Mouse (Mus musculus) neural tube, embryonic 14.5 days (tissue): ENCODE results near the gene Csde1. TPM values are rescaled to one million over a fixed set of nuclear protein-coding genes. Genes with fewer than 3 reads are reported as not detected.

ENCODE experiments used
- ATAC-seq: fragments of 200-750 bp; cut with Nextera tagmentation; 2 replicates; pipeline ENCODE4 v1.8.0; 2017; ENCODE audit warnings: low read depth, mild to moderate bottlenecking, moderate TSS enrichment, moderate library complexity
- H3K27ac ChIP-seq: fragments of 300-500 bp; sonication (generic); 2 replicates; pipeline ENCODE4 v1.5.1; 2014; ENCODE audit warnings: low read depth, mild to moderate bottlenecking, control low read depth, low read length, moderate library complexity, mixed read lengths
- H3K27me3 ChIP-seq: fragments of 300-500 bp; sonication (generic); 2 replicates; pipeline ENCODE4 v1.6.1; 2014; ENCODE audit warnings: low read length; ENCODE audit not compliant: control insufficient read depth, insufficient read depth
- H3K36me3 ChIP-seq: fragments of 300-500 bp; sonication (generic); 2 replicates; pipeline ENCODE4 v1.6.1; 2014; ENCODE audit warnings: low read length, mixed read lengths; ENCODE audit not compliant: control insufficient read depth, insufficient read depth
- H3K4me1 ChIP-seq: fragments of 300-500 bp; sonication (generic); 2 replicates; pipeline ENCODE4 v1.6.1; 2014; ENCODE audit warnings: low read length; ENCODE audit not compliant: control insufficient read depth, insufficient read depth
- H3K4me2 ChIP-seq: fragments of 300-500 bp; sonication (generic); 2 replicates; pipeline ENCODE4 v1.6.1; 2014; ENCODE audit warnings: mild to moderate bottlenecking, low read depth, low read length, control low read depth
- H3K4me3 ChIP-seq: fragments of 300-500 bp; sonication (generic); 2 replicates; pipeline ENCODE4 v1.5.1; 2014; ENCODE audit warnings: low read depth, low read length, control low read depth, mixed read lengths
- H3K9ac ChIP-seq: fragments of 300-500 bp; sonication (generic); replicated peaks from 2 replicates; pipeline ENCODE4 v1.6.1; 2014; ENCODE audit warnings: low read depth, mild to moderate bottlenecking, control low read depth, low read length, mixed read lengths
- H3K9me3 ChIP-seq: fragments of 300-500 bp; sonication (generic); 2 replicates; pipeline ENCODE4 v1.6.1; 2016; ENCODE audit warnings: low read length; ENCODE audit not compliant: control insufficient read depth
- WGBS: fragments of 180-500 bp; shearing (Covaris S2); extraction: QIAGEN DNeasy Blood & Tissue Kit; methylation state at CpG from one replicate; pipeline ENCODE4 v1.1.7; 2014; 5-methylcytosine and 5-hydroxymethylcytosine counted together
- polyA plus RNA-seq: library from polyadenylated mRNA; unstranded; fragments of >200 nt; fragmentation: Nextera tagmentation; extraction: Ambion mirVana; gene quantifications from 2 replicates; pipeline ENCODE4 v1.2.1, GENCODE M21; 2014

The Csde1 gene
- polyA plus RNA-seq, 1 experiment from 2014 or later, result 498 TPM

GRCm38 (mm10) chr3:102995605-102996321 is 24.5 kb upstream of the Csde1 start, which contains the start of gene Sike1:
Gene Sike1, plus strand, starts transcription at chr3:102995708.
- Histone ChIP-seq H3K36me3 (peaks cover 14% of the 10 kb centered on the region; the same call in 1 of the 2 replicates), H3K4me3 (peak within 1 kb of the TSS; percentile 69), H3K27ac (peak within 1 kb of the TSS; percentile 85), H3K4me1 (peaks cover 6% of the 10 kb centered on the region; the same call in 1 of the 2 replicates), H3K9ac (peak within 1 kb of the TSS; percentile 89), H3K27me3 (no peaks in the 10 kb centered on the region), H3K4me2 (peak within 1 kb of the TSS; percentile 49), H3K9me3 (no peaks in the 10 kb centered on the region)
- WGBS, result under 1% methylated on average over 60 of the region's 60 CpGs
- ATAC-seq, result peak; percentile 99

DNA sequence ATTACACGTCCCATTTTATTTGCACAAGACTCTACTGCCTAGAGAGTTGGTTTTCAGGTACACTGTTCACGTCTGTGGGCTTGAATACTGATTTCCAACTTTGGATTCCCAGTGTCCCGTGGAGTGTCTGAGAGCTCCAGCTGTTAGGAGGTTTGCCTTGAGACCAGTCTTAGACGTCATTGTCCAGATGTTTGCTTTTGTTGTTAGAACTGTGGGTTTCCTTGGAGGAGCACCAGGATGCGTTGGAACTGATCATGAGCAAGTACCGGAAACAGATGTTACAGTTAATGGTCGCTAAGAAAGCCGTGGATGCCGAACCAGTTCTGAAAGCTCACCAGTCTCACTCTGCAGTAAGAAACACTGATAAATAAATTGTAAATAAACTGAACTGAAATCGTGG is 23.2 kb upstream of the Csde1 start:
- no peaks in the 10 kb centered on the region for H3K27me3 ChIP-seq
- no peak overlapping the region for H3K4me2 ChIP-seq
- H3K4me1 ChIP-seq, result peaks cover 6% of the 10 kb centered on the region; the same call in 1 of the 2 replicates
- H3K36me3 ChIP-seq, result peaks cover 20% of the 10 kb centered on the region; the same call in 1 of the 2 replicates
- H3K9me3 ChIP-seq, result no peaks in the 10 kb centered on the region
- H3K9ac ChIP-seq, result no peak overlapping the region
- 72% methylated on average over 10 of the region's 10 CpGs for WGBS
- H3K27ac ChIP-seq, result no peak overlapping the region
- ATAC-seq, result no peak
- H3K4me3 ChIP-seq, result no peak overlapping the region

GRCm38 (mm10) chr3:102997591-102997990 is 22.6 kb upstream of the Csde1 start:
- H3K4me3 ChIP-seq, result no peak overlapping the region
- H3K27me3 ChIP-seq, result no peaks in the 10 kb centered on the region
- peaks cover 6% of the 10 kb centered on the region; the same call in 1 of the 2 replicates for H3K4me1 ChIP-seq
- H3K36me3 ChIP-seq, result peaks cover 21% of the 10 kb centered on the region; the same call in 1 of the 2 replicates
- 69% methylated on average over 3 of the region's 3 CpGs for WGBS
- H3K9me3 ChIP-seq, result no peaks in the 10 kb centered on the region
- no peak overlapping the region for H3K9ac ChIP-seq
- no peak overlapping the region for H3K4me2 ChIP-seq
- H3K27ac ChIP-seq, result no peak overlapping the region
- no peak for ATAC-seq

GRCm38 (mm10) chr3:103001595-103001994 is 18.6 kb upstream of the Csde1 start:
- H3K4me2 ChIP-seq, result no peak overlapping the region
- H3K27me3 ChIP-seq, result no peaks in the 10 kb centered on the region
- H3K9me3 ChIP-seq, result no peaks in the 10 kb centered on the region
- ATAC-seq, result no peak
- H3K4me3 ChIP-seq, result no peak overlapping the region
- H3K4me1 ChIP-seq, result peaks cover 1% of the 10 kb centered on the region; the same call in 1 of the 2 replicates
- H3K9ac ChIP-seq, result no peak overlapping the region
- no peak overlapping the region for H3K27ac ChIP-seq
- WGBS, result 95% methylated on average over 7 of the region's 7 CpGs
- peaks cover 42% of the 10 kb centered on the region; the same call in 1 of the 2 replicates for H3K36me3 ChIP-seq

DNA sequence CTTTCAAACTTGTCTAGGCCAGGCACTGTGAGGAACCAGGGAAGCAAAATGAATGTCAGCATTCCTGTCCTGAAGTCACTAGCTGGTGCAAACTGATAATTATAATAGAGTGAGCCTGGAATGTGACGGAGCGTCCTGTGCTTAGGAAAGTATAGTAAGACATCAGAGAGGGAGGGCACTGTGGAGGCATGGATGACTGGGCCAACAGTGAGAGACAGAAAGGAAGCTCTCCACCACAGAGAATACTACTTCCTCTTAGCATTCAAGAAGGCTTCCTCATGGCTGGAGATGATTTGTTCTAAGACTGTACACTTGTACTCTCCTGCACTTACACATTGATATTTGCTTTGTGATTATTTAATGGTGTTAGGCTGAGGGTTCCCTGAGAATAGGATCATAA is 2.9 kb upstream of the Csde1 start:
- no peak overlapping the region for H3K4me3 ChIP-seq
- H3K4me2 ChIP-seq, result no peak overlapping the region
- no peak for ATAC-seq
- peaks cover 4% of the 10 kb centered on the region; the same call in 1 of the 2 replicates for H3K4me1 ChIP-seq
- H3K9me3 ChIP-seq, result no peaks in the 10 kb centered on the region
- no peaks in the 10 kb centered on the region for H3K36me3 ChIP-seq
- H3K9ac ChIP-seq, result no peak overlapping the region
- H3K27me3 ChIP-seq, result 0 out of 2 replicates have a peak, but pooled peaks cover 2% of the 10 kb centered on the region
- WGBS, result 83% methylated on average over 2 of the region's 2 CpGs
- H3K27ac ChIP-seq, result no peak overlapping the region

DNA sequence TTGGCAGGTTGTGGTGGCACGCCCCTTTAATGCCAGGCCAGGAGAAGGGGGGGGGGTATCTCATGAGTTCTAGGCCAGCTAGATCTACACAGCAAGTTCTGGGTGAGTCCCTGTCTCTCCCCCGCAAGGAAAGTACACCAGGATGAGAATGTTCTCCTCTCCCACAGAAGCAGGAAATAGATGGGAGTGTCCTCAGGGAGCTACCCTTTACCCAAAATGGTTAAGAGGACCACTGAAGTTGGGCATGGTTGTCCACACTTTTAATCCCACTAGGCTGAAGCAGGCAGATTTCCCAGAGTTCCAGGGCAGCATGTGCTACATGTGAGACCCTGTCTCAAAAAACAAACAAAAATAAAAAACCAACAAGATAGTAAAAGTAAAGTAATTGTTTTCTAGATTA is 764 bp upstream of the Csde1 start:
- peaks cover 7% of the 10 kb centered on the region; the same call in 1 of the 2 replicates for H3K4me1 ChIP-seq
- no peak for ATAC-seq
- H3K9ac ChIP-seq, result no peak overlapping the region
- peak overlapping the region; percentile 45 for H3K4me2 ChIP-seq
- no peaks in the 10 kb centered on the region for H3K9me3 ChIP-seq
- H3K27me3 ChIP-seq, result 0 out of 2 replicates have a peak, but pooled peaks cover 2% of the 10 kb centered on the region
- H3K36me3 ChIP-seq, result no peaks in the 10 kb centered on the region
- 93% methylated on average over 2 of the region's 2 CpGs for WGBS
- peak overlapping the region; percentile 89; the same call in 1 of the 2 replicates for H3K4me3 ChIP-seq
- H3K27ac ChIP-seq, result no peak overlapping the region; the same call in 1 of the 2 replicates

- Histone ChIP-seq H3K27me3 (0 out of 2 replicates have a peak, but pooled peaks cover 2% of the 10 kb centered on the region), H3K9ac (peak overlapping the region; percentile 99), H3K4me1 (peaks cover 7% of the 10 kb centered on the region; the same call in 1 of the 2 replicates), H3K9me3 (no peaks in the 10 kb centered on the region), H3K36me3 (no peaks in the 10 kb centered on the region), H3K4me3 (peak overlapping the region; percentile 89), H3K4me2 (peak overlapping the region; percentile 64), H3K27ac (peak overlapping the region; percentile 99)
- peak; percentile 95 for ATAC-seq
- 0% methylated on average over 36 of the region's 37 CpGs for WGBS
Observed at GRCm38 (mm10) chr3:103020943-103021638, 865 bp downstream of the Csde1 start.

- H3K4me2 ChIP-seq, result no peak overlapping the region
- 95% methylated on average over 1 of the region's 1 CpGs for WGBS
- ATAC-seq, result no peak
- no peak overlapping the region for H3K27ac ChIP-seq
- H3K9ac ChIP-seq, result no peak overlapping the region
- no peak overlapping the region for H3K4me3 ChIP-seq
- H3K4me1 ChIP-seq, result peaks cover 7% of the 10 kb centered on the region; the same call in 1 of the 2 replicates
- peaks cover 6% of the 10 kb centered on the region; the same call in 1 of the 2 replicates for H3K36me3 ChIP-seq
- no peaks in the 10 kb centered on the region for H3K9me3 ChIP-seq
- no peaks in the 10 kb centered on the region for H3K27me3 ChIP-seq
Observed at GRCm38 (mm10) chr3:103026174-103026573, 5.9 kb downstream of the Csde1 start.

DNA sequence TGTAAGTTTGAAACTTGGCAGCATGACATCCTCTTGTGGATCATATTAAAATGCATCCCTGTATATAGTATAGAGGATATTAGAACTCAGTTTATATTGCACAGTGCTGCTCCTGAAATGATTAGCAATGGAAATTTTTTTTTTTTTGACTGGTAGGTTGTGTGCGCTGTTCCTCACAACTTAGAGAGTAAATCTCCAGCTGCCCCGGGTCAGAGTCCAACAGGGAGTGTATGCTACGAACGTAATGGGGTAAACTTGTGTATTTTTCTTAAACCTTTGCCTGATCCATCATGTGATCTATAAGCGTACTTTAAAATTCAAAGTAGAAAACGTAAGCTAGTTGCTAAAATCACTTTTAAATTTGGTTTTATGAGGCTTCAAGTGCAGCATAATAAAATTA is 20.1 kb downstream of the Csde1 start:
- no peak overlapping the region for H3K4me2 ChIP-seq
- ATAC-seq, result no peak
- 97% methylated on average over 6 of the region's 6 CpGs for whole genome bisulfite sequencing
- H3K36me3 ChIP-seq, result peaks cover 31% of the 10 kb centered on the region
- no peaks in the 10 kb centered on the region for H3K27me3 ChIP-seq
- H3K9ac ChIP-seq, result no peak overlapping the region
- no peak overlapping the region for H3K4me3 ChIP-seq
- H3K27ac ChIP-seq, result no peak overlapping the region
- H3K4me1 ChIP-seq, result no peaks in the 10 kb centered on the region
- no peaks in the 10 kb centered on the region for H3K9me3 ChIP-seq
